Mouse (Mus musculus) liver, embryonic 16.5 days (tissue): ENCODE data around the gene Uhrf1bp1l. TPM values are rescaled to one million over a fixed set of nuclear protein-coding genes. Genes with fewer than 3 reads are reported as not detected.

Experiments used
- ATAC-seq: fragments of 200-750 bp; cut with Nextera tagmentation; 2 replicates; pipeline ENCODE4 v1.8.0; 2017; ENCODE audit warnings: low read depth, mild to moderate bottlenecking, moderate number of reproducible peaks, moderate library complexity
- H3K27ac ChIP-seq: fragments of 300-500 bp; sonication (generic); 2 replicates; pipeline ENCODE4 v1.5.1; 2014; ENCODE audit warnings: mild to moderate bottlenecking, low read length
- H3K27me3 ChIP-seq: fragments of 300-500 bp; sonication (generic); 2 replicates; pipeline ENCODE4 v1.6.1; 2014; ENCODE audit warnings: low read depth, low read length, mixed read lengths; ENCODE audit not compliant: control insufficient read depth, insufficient read depth
- H3K36me3 ChIP-seq: fragments of 300-500 bp; sonication (generic); 2 replicates; pipeline ENCODE4 v1.6.1; 2014; ENCODE audit warnings: mild to moderate bottlenecking; ENCODE audit not compliant: control insufficient read depth, insufficient read depth
- H3K4me1 ChIP-seq: fragments of 300-500 bp; sonication (generic); 2 replicates; pipeline ENCODE4 v1.6.1; 2014; ENCODE audit warnings: low read depth, low read length, mixed read lengths; ENCODE audit not compliant: control insufficient read depth
- H3K4me2 ChIP-seq: fragments of 300-500 bp; sonication (generic); 2 replicates; pipeline ENCODE4 v1.6.1; 2014; ENCODE audit warnings: low read depth, low read length, mixed read lengths
- H3K4me3 ChIP-seq: fragments of 300-500 bp; sonication (generic); 2 replicates; pipeline ENCODE4 v1.5.1; 2014; ENCODE audit warnings: low read depth, mild to moderate bottlenecking, low read length
- H3K9ac ChIP-seq: fragments of 300-500 bp; sonication (generic); 2 replicates; pipeline ENCODE4 v1.6.1; 2014; ENCODE audit warnings: low read depth, low read length
- H3K9me3 ChIP-seq: fragments of 300-500 bp; sonication (generic); replicated peaks from 2 replicates; pipeline ENCODE4 v1.6.1; 2016; ENCODE audit warnings: low read length; ENCODE audit not compliant: control insufficient read depth
- whole genome bisulfite sequencing: fragments of 180-500 bp; shearing (Covaris S2); extraction: QIAGEN DNeasy Blood & Tissue Kit; methylation state at CpG from one replicate; pipeline ENCODE4 v1.1.7; 2014; ENCODE audit not compliant: insufficient replicate concordance; 5-methylcytosine and 5-hydroxymethylcytosine counted together
- polyA plus RNA-seq: library from polyadenylated mRNA; unstranded; fragments of >200 nt; fragmentation: Nextera tagmentation; extraction: Ambion mirVana; gene quantifications from 2 replicates; pipeline ENCODE4 v1.2.1, GENCODE M21; 2015

The Uhrf1bp1l gene
- polyA plus RNA-seq, 1 experiment from 2014 or later: 13.7 TPM

- Histone ChIP-seq H3K4me3 (no peak overlapping the region), H3K4me1 (no peaks in the 10 kb centered on the region; the same call in 1 of the 2 replicates), H3K36me3 (peaks cover 15% of the 10 kb centered on the region), H3K4me2 (no peak overlapping the region), H3K27ac (no peak overlapping the region), H3K9ac (no peak overlapping the region), H3K9me3 (no peaks in the 10 kb centered on the region), H3K27me3 (no peaks in the 10 kb centered on the region)
- WGBS: 77% methylated on average over 3 of the region's 3 CpGs
- no peak for ATAC-seq
These were observed 24.0 kb upstream of the Uhrf1bp1l start for GRCm38 (mm10) chr10:89720796-89721195.

GRCm38 (mm10) chr10:89722247-89723195 is 22.3 kb upstream of the Uhrf1bp1l start:
- peak; percentile 61 for ATAC-seq
- no peak overlapping the region for H3K27ac ChIP-seq

GRCm38 (mm10) chr10:89730386-89730785 is 14.4 kb upstream of the Uhrf1bp1l start:
- Histone ChIP-seq H3K4me2 (peak overlapping the region; percentile 88; the same call in 1 of the 2 replicates), H3K9me3 (no peaks in the 10 kb centered on the region), H3K27me3 (no peaks in the 10 kb centered on the region), H3K27ac (peak overlapping the region; percentile 63), H3K4me3 (no peak overlapping the region), H3K4me1 (peaks cover 18% of the 10 kb centered on the region), H3K36me3 (peaks cover 12% of the 10 kb centered on the region), H3K9ac (no peak overlapping the region)
- ATAC-seq: peak; percentile 58
- WGBS: 65% methylated on average over 6 of the region's 6 CpGs

More at GRCm38 (mm10) chr10:89722247-89723195, 22.3 kb upstream of the Uhrf1bp1l start:
- H3K4me1 ChIP-seq: no peaks in the 10 kb centered on the region; the same call in 1 of the 2 replicates
- no peaks in the 10 kb centered on the region for H3K9me3 ChIP-seq
- no peak overlapping the region for H3K9ac ChIP-seq
- 72% methylated on average over 14 of the region's 14 CpGs for WGBS
- H3K36me3 ChIP-seq: peaks cover 23% of the 10 kb centered on the region
- H3K4me3 ChIP-seq: no peak overlapping the region
- no peaks in the 10 kb centered on the region for H3K27me3 ChIP-seq
- H3K4me2 ChIP-seq: no peak overlapping the region

- Histone ChIP-seq H3K9ac (peak overlapping the region; percentile 79), H3K9me3 (no peaks in the 10 kb centered on the region), H3K4me3 (peak overlapping the region; percentile 87), H3K4me2 (peak overlapping the region; percentile 88), H3K27me3 (no peaks in the 10 kb centered on the region), H3K36me3 (peaks cover 5% of the 10 kb centered on the region), H3K4me1 (peaks cover 18% of the 10 kb centered on the region), H3K27ac (no peak overlapping the region)
- WGBS: 14% methylated on average over 5 of the region's 5 CpGs
- ATAC-seq: no peak
These were observed 13.4 kb upstream of the Uhrf1bp1l start for GRCm38 (mm10) chr10:89731341-89731740.

- H3K27me3 ChIP-seq: no peaks in the 10 kb centered on the region
- peak within 1 kb of the TSS; percentile 53 for H3K27ac ChIP-seq
- H3K36me3 ChIP-seq: peaks cover under 1% of the 10 kb centered on the region
- ATAC-seq: peak; percentile 98
- H3K9me3 ChIP-seq: no peaks in the 10 kb centered on the region
- H3K4me2 ChIP-seq: peak within 1 kb of the TSS; percentile 88
- under 1% methylated on average over 49 of the region's 49 CpGs for WGBS
- peak within 1 kb of the TSS; percentile 87 for H3K4me3 ChIP-seq
- H3K4me1 ChIP-seq: peaks cover 18% of the 10 kb centered on the region
- H3K9ac ChIP-seq: peak within 1 kb of the TSS; percentile 79
These were observed 12.6 kb upstream of the Uhrf1bp1l start, which contains the start of gene Actr6 for GRCm38 (mm10) chr10:89732001-89732794. Gene Actr6, minus strand, starts transcription at chr10:89732295.

GRCm38 (mm10) chr10:89737092-89737491 is 7.7 kb upstream of the Uhrf1bp1l start:
- ATAC-seq: no peak
- no peak overlapping the region for H3K27ac ChIP-seq
- H3K4me3 ChIP-seq: no peak overlapping the region
- no peak overlapping the region for H3K4me2 ChIP-seq
- no peaks in the 10 kb centered on the region for H3K36me3 ChIP-seq
- no peaks in the 10 kb centered on the region for H3K27me3 ChIP-seq
- no peaks in the 10 kb centered on the region for H3K9me3 ChIP-seq
- H3K4me1 ChIP-seq: peaks cover 4% of the 10 kb centered on the region
- H3K9ac ChIP-seq: no peak overlapping the region
- 45% methylated on average over 5 of the region's 5 CpGs for WGBS

GRCm38 (mm10) chr10:89737887-89738286 is 6.9 kb upstream of the Uhrf1bp1l start:
- ATAC-seq: no peak
- no peak overlapping the region for H3K27ac ChIP-seq
- no peaks in the 10 kb centered on the region for H3K27me3 ChIP-seq
- 46% methylated on average over 3 of the region's 3 CpGs for WGBS
- H3K36me3 ChIP-seq: no peaks in the 10 kb centered on the region
- H3K9me3 ChIP-seq: no peaks in the 10 kb centered on the region
- H3K9ac ChIP-seq: no peak overlapping the region
- H3K4me3 ChIP-seq: no peak overlapping the region
- H3K4me1 ChIP-seq: peaks cover under 1% of the 10 kb centered on the region
- no peak overlapping the region for H3K4me2 ChIP-seq

GRCm38 (mm10) chr10:89738395-89738794 is 6.4 kb upstream of the Uhrf1bp1l start:
- Histone ChIP-seq H3K4me2 (no peak overlapping the region), H3K36me3 (no peaks in the 10 kb centered on the region), H3K9ac (no peak overlapping the region), H3K27me3 (no peaks in the 10 kb centered on the region), H3K4me1 (no peaks in the 10 kb centered on the region), H3K27ac (no peak overlapping the region), H3K9me3 (no peaks in the 10 kb centered on the region), H3K4me3 (no peak overlapping the region)
- ATAC-seq: no peak
- 73% methylated on average over 9 of the region's 9 CpGs for WGBS
